Mouse (Mus musculus) liver, embryonic 14.5 days (tissue): Measurements from ENCODE around the gene Zfp710. TPM values are rescaled to one million over a fixed set of nuclear protein-coding genes. Genes with fewer than 3 reads are reported as not detected.
A peak's percentile ranks its signal among the peaks of the same experiment; 100 is the strongest.

Experiments
- ATAC-seq: fragments of 200-750 bp; cut with Nextera tagmentation; 2 replicates; pipeline ENCODE4 v1.8.0; 2017; ENCODE audit warnings: moderate number of reproducible peaks, mild to moderate bottlenecking, moderate library complexity; ENCODE audit not compliant: insufficient read depth
- DNase-seq, 3 experiments: peaks; one replicate each; pipeline ENCODE4 v3.0.0-alpha.2; 2012 to 2013; ENCODE audit warnings: low read depth in 3 of 3, low spot score in 3 of 3
- H3K27ac ChIP-seq: fragments of 300-500 bp; sonication (generic); 2 replicates; pipeline ENCODE4 v1.5.1; 2014; ENCODE audit warnings: moderate library complexity, mild to moderate bottlenecking, control low read depth, inconsistent platforms
- H3K27me3 ChIP-seq: fragments of 300-500 bp; sonication (generic); 2 replicates; pipeline ENCODE4 v1.6.1; 2014; ENCODE audit warnings: mild to moderate bottlenecking, low read length, moderate library complexity; ENCODE audit not compliant: control insufficient read depth, insufficient read depth
- H3K36me3 ChIP-seq: fragments of 300-500 bp; sonication (generic); replicated peaks from 2 replicates; pipeline ENCODE4 v1.6.1; 2014; ENCODE audit warnings: low read depth; ENCODE audit not compliant: control insufficient read depth, insufficient read depth
- H3K4me1 ChIP-seq, 2 experiments: fragments of 200-500 bp in 1 of 2; fragments of 300-500 bp in 1 of 2; sonication (generic) in 1 of 2; replicated peaks; 2 replicates each; pipeline ENCODE4 v1.6.1; 2012 to 2014; ENCODE audit warnings: antibody characterized with exemption in 1 of 2, inconsistent platforms in 1 of 2, low read length in 1 of 2; ENCODE audit not compliant: control insufficient read depth in 2 of 2, insufficient read depth in 2 of 2
- H3K4me2 ChIP-seq: fragments of 300-500 bp; sonication (generic); 2 replicates; pipeline ENCODE4 v1.6.1; 2014; ENCODE audit warnings: low read depth, mild to moderate bottlenecking, control low read depth, moderate library complexity
- H3K4me3 ChIP-seq, 2 experiments: fragments of 200-500 bp in 1 of 2; fragments of 300-500 bp in 1 of 2; sonication (generic) in 1 of 2; 2 replicates each; pipeline ENCODE4 v1.5.1; 2012 to 2014; ENCODE audit warnings: low read depth in 2 of 2, low read length in 2 of 2, mild to moderate bottlenecking in 2 of 2, control low read depth in 1 of 2, inconsistent platforms in 1 of 2, moderate library complexity in 1 of 2; ENCODE audit not compliant: insufficient read depth in 1 of 2
- H3K9ac ChIP-seq: fragments of 300-500 bp; sonication (generic); replicated peaks from 2 replicates; pipeline ENCODE4 v1.6.1; 2014; ENCODE audit warnings: mild to moderate bottlenecking, control low read depth, moderate library complexity
- H3K9me3 ChIP-seq: fragments of 300-500 bp; sonication (generic); 2 replicates; pipeline ENCODE4 v1.6.1; 2016; ENCODE audit warnings: low read length, mixed read lengths; ENCODE audit not compliant: control insufficient read depth
- CTCF ChIP-seq: IDR thresholded peaks from 2 replicates; pipeline ENCODE4 v1.5.1; 2016; ENCODE audit warnings: antibody characterized with exemption, low read depth, control low read depth
- EP300 ChIP-seq: IDR thresholded peaks from 2 replicates; pipeline ENCODE4 v1.6.1; 2016; ENCODE audit warnings: antibody characterized with exemption, low read depth
- WGBS: fragments of 180-500 bp; shearing (Covaris S2); extraction: QIAGEN DNeasy Blood & Tissue Kit; methylation state at CpG from one replicate; pipeline ENCODE4 v1.1.7; 2014; ENCODE audit not compliant: insufficient replicate concordance; 5-methylcytosine and 5-hydroxymethylcytosine counted together
- polyA plus RNA-seq, 2 experiments: library from polyadenylated mRNA; depleted of rRNA in 1 of 2; stranded (reverse) in 1 of 2; unstranded in 1 of 2; fragments of >200 nt; fragmentation: Nextera tagmentation in 1 of 2; extraction: Ambion mirVana in 1 of 2; gene quantifications; 2 replicates each; pipeline versions ENCODE4 v1.2.1 to v1.2.3; 2012 to 2014

The Zfp710 gene
- polyA plus RNA-seq, 2 experiments: 3.7 to 5.9 TPM

GRCm38 (mm10) chr7:79994476-79994875 lies 30.1 kb upstream of the Zfp710 start:
- Histone ChIP-seq H3K4me2 (no peak overlapping the region), H3K36me3 (no peaks in the 10 kb centered on the region), H3K27ac (no peak overlapping the region), H3K4me3 (no peak overlapping the region), H3K9ac (no peak overlapping the region), H3K9me3 (no peaks in the 10 kb centered on the region), H3K4me1 (0 out of 4 replicates have a peak, but pooled peaks cover 0 to 3% of the 10 kb centered on the region in 2 experiments), H3K27me3 (no peaks in the 10 kb centered on the region)
- DNase-seq: no peak
- WGBS: 41% methylated on average over 8 of the region's 8 CpGs
- ATAC-seq: no peak
- peak; percentile 67 for TF ChIP-seq CTCF
- no peak for TF ChIP-seq EP300

DNA sequence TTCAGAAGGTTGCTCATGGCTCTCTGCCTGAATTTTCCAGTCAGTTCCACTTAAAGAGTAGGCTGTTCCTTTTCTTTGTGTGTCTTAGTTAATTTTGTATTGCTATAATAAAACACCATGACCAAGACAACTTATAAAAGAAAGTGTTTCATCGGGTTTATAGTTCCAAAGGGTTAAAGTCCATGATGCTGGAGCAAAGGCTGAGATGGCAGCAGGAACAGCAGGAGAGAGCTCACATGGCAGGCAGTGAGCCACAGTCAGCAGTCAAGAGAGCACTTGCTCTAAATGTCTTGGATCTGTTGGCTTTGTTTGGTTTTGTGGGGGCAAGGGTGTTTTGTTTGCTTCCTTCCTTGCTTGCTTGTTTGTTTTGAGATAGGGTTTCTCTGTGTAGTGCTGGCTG lies 26.9 kb upstream of the Zfp710 start:
- ATAC-seq (no peak), DNase-seq (no peak)
- H3K9me3 ChIP-seq: no peaks in the 10 kb centered on the region
- WGBS: 58% methylated on average over 1 of the region's 1 CpGs
- H3K4me3 ChIP-seq: no peak overlapping the region
- H3K4me2 ChIP-seq: no peak overlapping the region
- H3K4me1 ChIP-seq: 0 out of 4 replicates have a peak, but pooled peaks cover 0 to 3% of the 10 kb centered on the region in 2 experiments
- H3K27ac ChIP-seq: no peak overlapping the region
- no peak overlapping the region for H3K9ac ChIP-seq
- H3K36me3 ChIP-seq: no peaks in the 10 kb centered on the region
- no peaks in the 10 kb centered on the region for H3K27me3 ChIP-seq
- no peak for TF ChIP-seq EP300

DNA sequence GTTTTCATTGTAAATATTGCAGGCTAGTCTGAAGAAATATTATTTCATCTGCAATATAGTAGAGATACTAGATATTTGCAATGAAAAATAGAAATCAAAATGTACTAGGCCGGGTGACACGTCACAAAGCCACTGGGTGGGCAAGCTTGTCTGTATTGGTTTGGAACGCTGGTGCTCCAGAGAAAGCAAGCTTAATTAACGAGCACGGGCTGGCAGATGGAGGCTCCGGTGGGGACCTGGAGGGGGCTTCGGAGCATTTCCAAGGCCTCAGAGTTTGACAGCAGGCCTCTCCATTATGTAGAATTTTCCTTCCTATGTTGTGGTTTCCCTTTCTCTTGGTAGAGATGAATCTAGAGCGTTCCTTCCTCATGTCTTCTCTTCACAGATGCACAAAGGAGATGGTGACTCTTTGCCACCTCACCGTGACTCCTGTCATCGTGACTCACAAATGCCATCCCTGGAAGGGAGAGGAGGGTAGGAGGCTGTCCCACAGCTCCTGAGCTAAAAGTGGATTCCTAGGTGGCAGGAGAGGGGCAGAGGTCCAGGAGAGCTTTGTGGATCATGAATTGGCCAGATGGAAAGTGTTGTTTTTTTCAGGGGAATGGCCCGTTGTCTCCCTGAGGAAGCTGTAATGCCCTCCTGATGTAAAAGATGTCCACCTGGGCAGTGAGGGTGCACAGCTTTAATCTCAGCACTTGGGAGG lies 22.1 kb upstream of the Zfp710 start:
- H3K4me2 ChIP-seq: no peak overlapping the region
- WGBS: 60% methylated on average over 11 of the region's 11 CpGs
- H3K27ac ChIP-seq: no peak overlapping the region
- DNase-seq: no peak
- H3K4me1 ChIP-seq: 0 out of 4 replicates have a peak, but pooled peaks cover 0 to 3% of the 10 kb centered on the region in 2 experiments
- no peaks in the 10 kb centered on the region for H3K36me3 ChIP-seq
- no peak overlapping the region for H3K9ac ChIP-seq
- no peaks in the 10 kb centered on the region for H3K9me3 ChIP-seq
- no peak overlapping the region for H3K4me3 ChIP-seq
- no peak for ATAC-seq
- H3K27me3 ChIP-seq: no peaks in the 10 kb centered on the region
- TF ChIP-seq EP300: no peak
- TF ChIP-seq CTCF: no peak

- TF ChIP-seq EP300 (no peak), CTCF (no peak)
- Histone ChIP-seq H3K9me3 (no peaks in the 10 kb centered on the region), H3K9ac (no peak overlapping the region), H3K27me3 (no peaks in the 10 kb centered on the region), H3K4me1 (no peaks in the 10 kb centered on the region), H3K4me2 (no peak overlapping the region), H3K4me3 (no peak overlapping the region), H3K36me3 (no peaks in the 10 kb centered on the region), H3K27ac (no peak overlapping the region)
- ATAC-seq (no peak), DNase-seq (no peak)
- WGBS: 56% methylated on average over 20 of the region's 20 CpGs
Measured at GRCm38 (mm10) chr7:80004776-80005554, 19.6 kb upstream of the Zfp710 start.

- WGBS: 65% methylated on average over 5 of the region's 5 CpGs
- no peak overlapping the region for H3K4me3 ChIP-seq
- no peaks in the 10 kb centered on the region for H3K27me3 ChIP-seq
- ATAC-seq (no peak), DNase-seq (no peak)
- no peaks in the 10 kb centered on the region for H3K36me3 ChIP-seq
- H3K9ac ChIP-seq: no peak overlapping the region
- H3K27ac ChIP-seq: no peak overlapping the region
- H3K4me2 ChIP-seq: no peak overlapping the region
- no peaks in the 10 kb centered on the region for H3K9me3 ChIP-seq
- peaks cover 0 to 6% of the 10 kb centered on the region in 2 experiments; a peak in 1 of 4 replicates for H3K4me1 ChIP-seq
- TF ChIP-seq CTCF (no peak), EP300 (no peak)
Measured at GRCm38 (mm10) chr7:80010680-80011079, 13.9 kb upstream of the Zfp710 start.
